In the genomic region with DNA sequence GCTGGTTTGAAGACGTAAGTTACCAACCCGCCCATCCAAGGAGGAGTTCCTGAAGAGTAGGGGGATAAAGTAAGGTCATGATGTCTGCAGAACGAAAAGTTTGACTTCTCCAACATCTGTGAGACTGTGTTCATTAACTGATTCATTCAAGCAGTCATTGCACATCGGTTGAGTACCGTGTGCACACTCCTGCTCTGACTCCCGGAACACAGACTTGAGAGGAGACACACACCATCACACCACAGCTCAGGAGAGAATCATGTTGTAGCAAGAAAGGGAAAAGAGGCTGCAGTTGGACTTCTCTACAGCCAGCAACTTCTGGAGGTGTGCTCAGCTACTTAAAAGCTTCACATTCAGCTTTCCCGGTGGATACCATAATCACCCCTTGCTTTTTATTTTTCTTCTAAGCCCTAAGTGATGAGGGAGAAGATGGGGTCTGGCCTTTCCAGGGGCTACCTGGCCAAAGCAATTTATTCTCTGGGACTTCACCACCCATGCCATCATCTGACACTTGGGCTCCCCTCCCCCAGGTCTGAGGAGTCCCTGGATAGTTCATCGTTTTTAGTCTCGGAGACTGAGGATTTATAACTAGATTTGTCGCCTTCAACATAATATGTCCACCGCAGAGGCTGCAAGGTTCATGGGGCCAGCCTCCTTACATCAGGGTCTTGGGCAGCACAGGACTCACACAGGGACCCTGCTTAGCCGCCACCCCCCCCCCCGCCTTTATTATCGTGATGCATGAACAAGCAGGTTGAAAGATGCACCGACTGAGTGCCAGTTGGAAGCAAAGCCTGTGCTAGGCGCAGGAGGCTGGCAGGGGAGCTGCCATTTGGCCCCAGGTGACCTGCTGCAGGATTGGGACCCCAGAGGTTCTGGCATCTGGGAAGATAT, we compare ENCODE assay signal across 8 mouse cellular contexts. TPM values are rescaled to one million over a fixed set of nuclear protein-coding genes. Genes with fewer than 3 reads are reported as not detected.
DNase-seq lines count a peak whose midpoint lies in the region; ATAC-seq and TF ChIP-seq lines count a peak whose summit lies in the region.

No protein-coding gene starts in this region.

- 58% methylated on average over 16 of the region's 16 CpGs for WGBS in heart, embryonic 14.5 days
- WGBS in limb, embryonic 13.5 days = 54% methylated on average over 16 of the region's 16 CpGs
- 51% methylated on average over 16 of the region's 16 CpGs for WGBS in stomach, embryonic 16.5 days

- dilution Hi-C loops in CH12.LX (cut with MboI; ENCODE audit: extremely low pct_ligation_motif_present, extremely low pct_unique_long_range_greater_than_20kb, low sequenced_read_pairs) = no loop called here

- in situ Hi-C loops in CH12.LX (cut with MboI; ENCODE audit: low pct_ligation_motif_present, low pct_unique_long_range_greater_than_20kb, low sequenced_read_pairs) = no loop called here

- H3K4me2 ChIP-seq in heart, embryonic 14.5 days (ENCODE audit: low read length) = peak overlapping the region; percentile 71
- peak overlapping the region; percentile 98 for H3K4me2 ChIP-seq in CH12.LX (ENCODE audit: insufficient read depth, low read depth, poor library complexity, severe bottlenecking)
- peak overlapping the region; percentile 72 for H3K4me2 ChIP-seq in limb, embryonic 13.5 days (replicated peaks)
- peak overlapping the region; percentile 66 for H3K4me2 ChIP-seq in stomach, embryonic 16.5 days (ENCODE audit: low read depth, low read length)

- TF ChIP-seq EP300 in CH12.LX (IDR thresholded peaks at IDR 0.05; ENCODE audit: low read length) = no peak

- intact Hi-C loops in heart, postnatal 36 days (cut with DNase I) = no loop called here

- peak overlapping the region; percentile 63 for H3K9ac ChIP-seq in heart, embryonic 14.5 days (ENCODE audit: low read length)
- H3K9ac ChIP-seq in CH12.LX (ENCODE audit: insufficient read depth, low read depth) = peak overlapping the region; percentile 69
- peak overlapping the region; percentile 64 for H3K9ac ChIP-seq in limb, embryonic 13.5 days
- H3K9ac ChIP-seq in stomach, embryonic 16.5 days (ENCODE audit: low read length) = peak overlapping the region; percentile 66

- no peak for TF ChIP-seq CTCF in CH12.LX (conservative IDR thresholded peaks at IDR 0.05 in 1 of 2, IDR thresholded peaks at IDR 0.05 in 1 of 2; ENCODE audit: low read depth in 2 of 2, low read length in 2 of 2)
- no peak for TF ChIP-seq CTCF in embryonic fibroblast, embryonic 13.5 days (IDR thresholded peaks at IDR 0.05; ENCODE audit: borderline replicate concordance, insufficient read depth, low read length)

- H3K9me3 ChIP-seq in heart, embryonic 14.5 days (ENCODE audit: control insufficient read depth, low read length) = no peaks in the 10 kb centered on the region
- H3K9me3 ChIP-seq in CH12.LX (replicated peaks; ENCODE audit: low read length) = no peaks in the 10 kb centered on the region
- no peaks in the 10 kb centered on the region for H3K9me3 ChIP-seq in limb, embryonic 13.5 days
- no peaks in the 10 kb centered on the region for H3K9me3 ChIP-seq in stomach, embryonic 16.5 days (replicated peaks; ENCODE audit: control insufficient read depth, low read length)

- no peaks in the 10 kb centered on the region for H3K27me3 ChIP-seq in heart, embryonic 14.5 days (ENCODE audit: control insufficient read depth, insufficient read depth, low read length)
- H3K27me3 ChIP-seq in CH12.LX (replicated peaks) = no peaks in the 10 kb centered on the region
- no peaks in the 10 kb centered on the region for H3K27me3 ChIP-seq in limb, embryonic 13.5 days
- no peaks in the 10 kb centered on the region for H3K27me3 ChIP-seq in stomach, embryonic 16.5 days (ENCODE audit: control insufficient read depth, insufficient read depth, low read length)

- DNase-seq in heart, postnatal 36 days = no peak
- no peak for DNase-seq in CH12.LX (ENCODE audit: extremely low read depth)
- DNase-seq in ovary, postnatal 36 days (ENCODE audit: low spot score) = no peak
- no peak for DNase-seq in T-cell, adult 2 months (ENCODE audit: low spot score)

- H3K4me3 ChIP-seq in heart, embryonic 14.5 days (ENCODE audit: control insufficient read depth in 1 of 2, insufficient read depth in 1 of 2, low read depth in 1 of 2, low read length in 2 of 2) = peak overlapping the region; percentile 83 to 92
- H3K4me3 ChIP-seq in CH12.LX (replicated peaks in 1 of 3; ENCODE audit: low read depth in 2 of 3, low read length in 2 of 3, poor library complexity in 1 of 3) = peak overlapping the region; percentile 63 to 87 (median 63)
- H3K4me3 ChIP-seq in embryonic fibroblast, embryonic 13.5 days (ENCODE audit: insufficient read depth, low read length) = peak overlapping the region; percentile 41
- peak overlapping the region; percentile 90 for H3K4me3 ChIP-seq in limb, embryonic 13.5 days
- peak overlapping the region; percentile 63 for H3K4me3 ChIP-seq in stomach, embryonic 16.5 days (replicated peaks; ENCODE audit: low read length)

- TF ChIP-seq RAD21 in CH12.LX (IDR thresholded peaks at IDR 0.05; ENCODE audit: low read depth, low read length) = no peak

- ATAC-seq in heart, embryonic 14.5 days (ENCODE audit: insufficient number of reproducible peaks, insufficient read depth, low FRiP score, low read depth) = no peak
- ATAC-seq in limb, embryonic 13.5 days (ENCODE audit: low FRiP score, low read depth) = no peak
- no peak for ATAC-seq in stomach, embryonic 16.5 days (ENCODE audit: insufficient read depth, low FRiP score)

- TF ChIP-seq POLR2A in CH12.LX (IDR thresholded peaks at IDR 0.05; ENCODE audit: low read depth, low read length) = no peak
- TF ChIP-seq POLR2A in embryonic fibroblast, embryonic 13.5 days (IDR thresholded peaks at IDR 0.05; ENCODE audit: low read depth, low read length) = no peak

- H3K36me3 ChIP-seq in heart, embryonic 14.5 days (ENCODE audit: control insufficient read depth, insufficient read depth, low read length) = peaks cover 3% of the 10 kb centered on the region
- H3K36me3 ChIP-seq in CH12.LX (replicated peaks in 1 of 2; ENCODE audit: control insufficient read depth in 1 of 2, insufficient read depth in 1 of 2, low read length in 1 of 2) = peaks cover 8 to 30% of the 10 kb centered on the region in 2 experiments
- peaks cover 14% of the 10 kb centered on the region for H3K36me3 ChIP-seq in limb, embryonic 13.5 days
- no peaks in the 10 kb centered on the region for H3K36me3 ChIP-seq in stomach, embryonic 16.5 days (ENCODE audit: control insufficient read depth, insufficient read depth, low read length)

- H3K4me1 ChIP-seq in heart, embryonic 14.5 days (ENCODE audit: control insufficient read depth in 2 of 2, insufficient read depth in 2 of 2, low read length in 2 of 2) = peaks cover 18 to 33% of the 10 kb centered on the region in 2 experiments
- peaks cover 20 to 35% of the 10 kb centered on the region in 2 experiments for H3K4me1 ChIP-seq in CH12.LX (ENCODE audit: control insufficient read depth in 1 of 2, insufficient read depth in 2 of 2)
- H3K4me1 ChIP-seq in embryonic fibroblast, embryonic 13.5 days (ENCODE audit: control insufficient read depth, insufficient read depth, low read length) = 0 out of 2 replicates have a peak, but pooled peaks cover 7% of the 10 kb centered on the region
- peaks cover 30% of the 10 kb centered on the region for H3K4me1 ChIP-seq in limb, embryonic 13.5 days
- peaks cover 20% of the 10 kb centered on the region for H3K4me1 ChIP-seq in stomach, embryonic 16.5 days (ENCODE audit: control insufficient read depth, insufficient read depth, low read length)

- peak overlapping the region; percentile 89 to 99 for H3K27ac ChIP-seq in heart, embryonic 14.5 days (replicated peaks in 1 of 2; ENCODE audit: control insufficient read depth in 1 of 2, insufficient read depth in 1 of 2, low read depth in 2 of 2, low read length in 2 of 2)
- H3K27ac ChIP-seq in CH12.LX (ENCODE audit: insufficient read depth, low read depth) = no peak overlapping the region
- H3K27ac ChIP-seq in embryonic fibroblast, embryonic 13.5 days (ENCODE audit: insufficient read depth, low read length) = peak overlapping the region; percentile 27
- H3K27ac ChIP-seq in limb, embryonic 13.5 days = peak overlapping the region; percentile 86; the same call in 1 of the 2 replicates
- peak overlapping the region; percentile 97 for H3K27ac ChIP-seq in stomach, embryonic 16.5 days (ENCODE audit: low read length)

- peaks cover 18% of the 10 kb centered on the region for H3K79me2 ChIP-seq in CH12.LX (replicated peaks; ENCODE audit: control insufficient read depth, extremely low read depth, insufficient read depth, poor library complexity, severe bottlenecking)

RNA-seq across cellular contexts. Expression of a gene that starts 1.6 kb away (rescaled TPM):
- polyA plus RNA-seq in heart, embryonic 14.5 days (2014; fragmentation: Nextera tagmentation; extraction: Ambion mirVana) = 64.8 and 65.0 TPM in 2 replicates
- 100 to 1,000 TPM; 111 to 119 TPM for total RNA-seq in heart, postnatal 36 days (2021)
- 44.1 and 50.3 TPM in 2 replicates for total RNA-seq in CH12.LX (2012; rRNA removed)
- 44.3 and 50.1 TPM in 2 replicates for total RNA-seq in CH12.LX (2014; rRNA removed)
- 55.9 and 59.0 TPM in 2 replicates for polyA plus RNA-seq in CH12.LX (2012; ENCODE audit: insufficient read length, low read depth)
- polyA plus RNA-seq in embryonic fibroblast, embryonic 13.5 days (2011; ENCODE audit: insufficient read length, low read depth, missing spikeins) = 92.4 and 105 TPM in 2 replicates
- polyA plus RNA-seq in limb, embryonic 13.5 days (2015; fragmentation: Nextera tagmentation; extraction: Ambion mirVana) = 148 and 159 TPM in 2 replicates
- 18.1 TPM in 2 replicates for polyA plus RNA-seq in stomach, embryonic 16.5 days (2015; fragmentation: Nextera tagmentation; extraction: Ambion mirVana)

RNA-seq across cellular contexts. Expression of a gene that starts 15.2 kb away (rescaled TPM):
- 0.88 and 1.4 TPM in 2 replicates for polyA plus RNA-seq in heart, embryonic 14.5 days (2014; fragmentation: Nextera tagmentation; extraction: Ambion mirVana)
- total RNA-seq in heart, postnatal 36 days (2021) = under 1 TPM; 0.41 to 0.58 TPM
- total RNA-seq in CH12.LX (2012; rRNA removed) (1.8 and 2.2 TPM in 2 replicates), CH12.LX (2014; rRNA removed) (0.20 and 0.28 TPM in 2 replicates)
- polyA plus RNA-seq in CH12.LX (2012; ENCODE audit: insufficient read length, low read depth) = 0.97 and 1.1 TPM in 2 replicates
- polyA plus RNA-seq in embryonic fibroblast, embryonic 13.5 days (2011; ENCODE audit: insufficient read length, low read depth, missing spikeins) = 0.63 and 0.91 TPM in 2 replicates
- polyA plus RNA-seq in limb, embryonic 13.5 days (2015; fragmentation: Nextera tagmentation; extraction: Ambion mirVana) = 3.7 and 5.6 TPM in 2 replicates
- 3.7 and 4.8 TPM in 2 replicates for polyA plus RNA-seq in stomach, embryonic 16.5 days (2015; fragmentation: Nextera tagmentation; extraction: Ambion mirVana)

RNA-seq across cellular contexts. Expression of a gene that starts 18.4 kb away (rescaled TPM):
- polyA plus RNA-seq in heart, embryonic 14.5 days (2014; fragmentation: Nextera tagmentation; extraction: Ambion mirVana) = 2.6 and 3.6 TPM in 2 replicates
- 1 to 10 TPM in 1 of 2 experiments, under 1 TPM in 1; 0.49 to 1.4 TPM for total RNA-seq in heart, postnatal 36 days (2021)
- 5.0 and 8.0 TPM in 2 replicates for total RNA-seq in CH12.LX (2012; rRNA removed)
- total RNA-seq in CH12.LX (2014; rRNA removed) = 5.8 and 6.6 TPM in 2 replicates
- 6.3 and 6.7 TPM in 2 replicates for polyA plus RNA-seq in CH12.LX (2012; ENCODE audit: insufficient read length, low read depth)
- 1.4 and 2.9 TPM in 2 replicates for polyA plus RNA-seq in embryonic fibroblast, embryonic 13.5 days (2011; ENCODE audit: insufficient read length, low read depth, missing spikeins)
- polyA plus RNA-seq in limb, embryonic 13.5 days (2015; fragmentation: Nextera tagmentation; extraction: Ambion mirVana) = 7.6 and 8.8 TPM in 2 replicates
- 5.6 and 6.7 TPM in 2 replicates for polyA plus RNA-seq in stomach, embryonic 16.5 days (2015; fragmentation: Nextera tagmentation; extraction: Ambion mirVana)

RNA-seq across cellular contexts. Expression of a gene that starts 18.4 kb away (rescaled TPM):
- 65.9 and 67.1 TPM in 2 replicates for polyA plus RNA-seq in heart, embryonic 14.5 days (2014; fragmentation: Nextera tagmentation; extraction: Ambion mirVana)
- 10 to 100 TPM; 19.7 to 22.1 TPM for total RNA-seq in heart, postnatal 36 days (2021)
- total RNA-seq in CH12.LX (2012; rRNA removed) = 33.2 and 33.9 TPM in 2 replicates
- 17.8 and 18.5 TPM in 2 replicates for total RNA-seq in CH12.LX (2014; rRNA removed)
- polyA plus RNA-seq in CH12.LX (2012; ENCODE audit: insufficient read length, low read depth) = 81.2 and 89.9 TPM in 2 replicates
- polyA plus RNA-seq in embryonic fibroblast, embryonic 13.5 days (2011; ENCODE audit: insufficient read length, low read depth, missing spikeins) = 57.3 and 62.2 TPM in 2 replicates
- polyA plus RNA-seq in limb, embryonic 13.5 days (2015; fragmentation: Nextera tagmentation; extraction: Ambion mirVana) = 83.9 and 92.0 TPM in 2 replicates
- 92.1 and 99.9 TPM in 2 replicates for polyA plus RNA-seq in stomach, embryonic 16.5 days (2015; fragmentation: Nextera tagmentation; extraction: Ambion mirVana)

RNA-seq across cellular contexts. Expression of a gene that starts 30.9 kb away (rescaled TPM):
- 119 and 141 TPM in 2 replicates for polyA plus RNA-seq in heart, embryonic 14.5 days (2014; fragmentation: Nextera tagmentation; extraction: Ambion mirVana)
- 10 to 100 TPM; 48.3 to 51.2 TPM for total RNA-seq in heart, postnatal 36 days (2021)
- total RNA-seq in CH12.LX (2012; rRNA removed) (49.1 and 52.8 TPM in 2 replicates), CH12.LX (2014; rRNA removed) (28.0 and 37.2 TPM in 2 replicates)
- 44.6 and 48.0 TPM in 2 replicates for polyA plus RNA-seq in CH12.LX (2012; ENCODE audit: insufficient read length, low read depth)
- 42.1 and 58.7 TPM in 2 replicates for polyA plus RNA-seq in embryonic fibroblast, embryonic 13.5 days (2011; ENCODE audit: insufficient read length, low read depth, missing spikeins)
- polyA plus RNA-seq in limb, embryonic 13.5 days (2015; fragmentation: Nextera tagmentation; extraction: Ambion mirVana) = 80.9 and 83.0 TPM in 2 replicates
- polyA plus RNA-seq in stomach, embryonic 16.5 days (2015; fragmentation: Nextera tagmentation; extraction: Ambion mirVana) = 42.9 and 44.3 TPM in 2 replicates
